Comparison of ENCODE assay signal across 21 mouse cellular contexts in the genomic region with DNA sequence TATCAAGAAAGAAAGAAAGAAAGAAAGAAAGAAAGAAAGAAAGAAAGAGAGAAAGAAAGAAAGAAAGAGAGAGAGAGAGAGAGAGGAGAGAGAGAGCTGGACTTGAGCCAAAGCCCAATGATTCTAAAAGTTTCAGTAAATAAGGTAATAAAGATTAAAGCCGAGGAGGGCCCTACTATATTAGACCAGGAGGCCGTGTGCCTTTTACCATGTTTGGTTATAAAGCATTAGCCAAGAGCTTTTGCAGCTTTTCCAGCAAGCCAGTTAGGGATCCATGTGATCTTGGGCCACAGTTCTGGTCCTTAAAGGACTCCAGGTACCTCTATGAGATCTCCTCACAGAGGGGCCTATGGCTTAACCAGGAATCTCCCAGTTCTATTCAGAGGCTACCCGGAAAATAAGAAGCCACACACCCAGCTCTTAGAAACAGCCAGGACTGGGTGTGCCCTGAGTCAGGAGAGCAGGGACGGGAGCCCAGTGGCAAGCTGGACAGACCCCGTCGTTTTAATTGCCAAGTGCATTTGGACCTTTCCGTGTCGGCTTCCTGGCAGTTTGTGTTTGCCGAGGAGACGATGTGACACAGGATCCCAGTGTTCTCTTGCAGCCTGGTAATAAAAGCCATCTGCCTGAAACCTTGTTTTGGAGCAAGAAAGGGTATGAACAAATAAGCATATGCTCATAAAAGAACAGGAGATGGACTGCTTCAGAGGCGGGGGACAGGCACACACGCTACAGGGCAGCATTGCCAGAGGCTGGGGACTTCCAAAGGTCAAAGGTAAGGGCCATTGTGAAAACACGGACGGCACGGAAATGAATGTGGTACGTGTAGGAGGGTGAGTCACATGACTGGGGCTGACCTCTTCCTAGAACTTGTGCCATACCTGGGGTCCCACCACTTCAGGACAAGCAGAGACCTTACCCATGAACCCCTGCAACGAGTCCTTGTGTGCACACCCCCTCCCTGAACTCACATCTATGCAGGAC. TPM values are rescaled to one million over a fixed set of nuclear protein-coding genes. Genes with fewer than 3 reads are reported as not detected.
DNase-seq lines count a peak whose midpoint lies in the region; ATAC-seq and TF ChIP-seq lines count a peak whose summit lies in the region.
"Had no signal": no experiment of that assay in that cellular context is flagged by ENCODE, and none has a peak within 500 bp of the region (broad histone marks: within the 10 kb centered on the region; RNA-seq: fewer than 3 reads in every experiment).

No protein-coding gene starts in this region.

- peak overlapping the region; percentile 14; the same call in 1 of the 2 replicates for H3K9ac ChIP-seq in liver, adult 2 months (ENCODE audit: low read depth, low read length)
- no peak overlapping the region for H3K9ac ChIP-seq in liver, embryonic 11.5 days (ENCODE audit: low read depth, low read length)
- no peak overlapping the region for H3K9ac ChIP-seq in embryonic facial prominence, embryonic 14.5 days (ENCODE audit: low read depth, low read length)
- no peak overlapping the region for H3K9ac ChIP-seq in forebrain, embryonic 15.5 days (replicated peaks)
- H3K9ac ChIP-seq: forebrain, embryonic 12.5 days; lung, embryonic 15.5 days; midbrain, embryonic 13.5 days; stomach, embryonic 15.5 days had no signal

- no peaks in the 10 kb centered on the region; the same call in 1 of the 2 replicates for H3K27me3 ChIP-seq in cerebellum, adult 2 months (ENCODE audit: control insufficient read depth, insufficient read depth, low read length)
- no peaks in the 10 kb centered on the region for H3K27me3 ChIP-seq in liver, adult 2 months (ENCODE audit: control insufficient read depth, insufficient read depth, low read length)
- H3K27me3 ChIP-seq in liver, embryonic 11.5 days (replicated peaks; ENCODE audit: control insufficient read depth, insufficient read depth, low read length), result peaks cover 28% of the 10 kb centered on the region
- peaks cover 26% of the 10 kb centered on the region for H3K27me3 ChIP-seq in embryonic facial prominence, embryonic 14.5 days (replicated peaks; ENCODE audit: control insufficient read depth, insufficient read depth, low read length)
- H3K27me3 ChIP-seq in forebrain, embryonic 15.5 days, result peaks cover 22% of the 10 kb centered on the region; the same call in 1 of the 2 replicates

- DNase-seq in cerebellum, postnatal 10 days, result peak; percentile 21 to 38
- DNase-seq in cerebellum, adult 2 months, result no peak
- peak; percentile 73 for DNase-seq in liver, adult 2 months (ENCODE audit: extremely low read depth, low read depth, low spot score)
- DNase-seq in liver, embryonic 11.5 days (ENCODE audit: low spot score), result no peak
- DNase-seq in embryonic facial prominence, embryonic 14.5 days (ENCODE audit: low spot score), result no peak
- DNase-seq in skeletal muscle tissue, adult 2 months (ENCODE audit: low read depth, low spot score), result peak; percentile 72
- no peak for DNase-seq in spleen, postnatal 14 days (ENCODE audit: low spot score in 2 of 2)
- DNase-seq: cerebellum, postnatal 25 days; kidney, adult 11 months; kidney, postnatal 10 days; thymus, postnatal 14 days had no signal

- TF ChIP-seq POLR2A in cerebellum, adult 2 months (IDR thresholded peaks at IDR 0.05; ENCODE audit: borderline replicate concordance, insufficient read depth, low read length), result no peak
- no peak for TF ChIP-seq POLR2A in liver, adult 2 months (IDR thresholded peaks at IDR 0.05; ENCODE audit: extremely low read depth, insufficient read depth, low read length)

- 44% methylated on average over 17 of the region's 17 CpGs for WGBS in cerebellum, adult 2 months
- WGBS in liver, adult 2 months, result 18% methylated on average over 17 of the region's 17 CpGs
- WGBS in liver, embryonic 11.5 days, result 69% methylated on average over 17 of the region's 17 CpGs
- WGBS in embryonic facial prominence, embryonic 14.5 days, result 32% methylated on average over 17 of the region's 17 CpGs
- 71% methylated on average over 17 of the region's 17 CpGs for WGBS in forebrain, embryonic 15.5 days

- H3K9me3 ChIP-seq in liver, embryonic 11.5 days (ENCODE audit: control insufficient read depth, low read length), result no peaks in the 10 kb centered on the region
- H3K9me3 ChIP-seq in embryonic facial prominence, embryonic 14.5 days (ENCODE audit: control insufficient read depth, low read length), result no peaks in the 10 kb centered on the region
- H3K9me3 ChIP-seq in forebrain, embryonic 15.5 days, result no peaks in the 10 kb centered on the region
- H3K9me3 ChIP-seq: forebrain, embryonic 12.5 days; G1E; hindbrain, embryonic 10.5 days; lung, embryonic 15.5 days; midbrain, embryonic 13.5 days; stomach, embryonic 15.5 days had no signal

- no peaks in the 10 kb centered on the region for H3K4me1 ChIP-seq in cerebellum, adult 2 months (ENCODE audit: control insufficient read depth, insufficient read depth, low read length)
- peaks cover 10% of the 10 kb centered on the region for H3K4me1 ChIP-seq in liver, adult 2 months (ENCODE audit: control insufficient read depth, insufficient read depth, low read length)
- no peaks in the 10 kb centered on the region for H3K4me1 ChIP-seq in liver, embryonic 11.5 days (replicated peaks; ENCODE audit: control insufficient read depth, insufficient read depth, low read length)
- H3K4me1 ChIP-seq in embryonic facial prominence, embryonic 14.5 days (ENCODE audit: control insufficient read depth, insufficient read depth, low read length), result peaks cover 8% of the 10 kb centered on the region
- no peaks in the 10 kb centered on the region for H3K4me1 ChIP-seq in forebrain, embryonic 15.5 days
- H3K4me1 ChIP-seq: lung, embryonic 15.5 days; midbrain, embryonic 13.5 days; stomach, embryonic 15.5 days had no signal

- no peaks in the 10 kb centered on the region; the same call in 1 of the 2 replicates for H3K79me2 ChIP-seq in liver, adult 2 months (ENCODE audit: control insufficient read depth, insufficient read depth, low read length)

- no peaks in the 10 kb centered on the region for H3K36me3 ChIP-seq in liver, adult 2 months (ENCODE audit: control insufficient read depth, insufficient read depth, low read length)
- H3K36me3 ChIP-seq in liver, embryonic 11.5 days (ENCODE audit: control insufficient read depth, insufficient read depth, low read length), result no peaks in the 10 kb centered on the region
- H3K36me3 ChIP-seq in embryonic facial prominence, embryonic 14.5 days (ENCODE audit: control insufficient read depth, insufficient read depth, low read length), result no peaks in the 10 kb centered on the region
- no peaks in the 10 kb centered on the region for H3K36me3 ChIP-seq in forebrain, embryonic 15.5 days
- H3K36me3 ChIP-seq: forebrain, embryonic 12.5 days; G1E; hindbrain, embryonic 10.5 days; lung, embryonic 15.5 days; midbrain, embryonic 13.5 days; stomach, embryonic 15.5 days had no signal

- no peak for ATAC-seq in liver, embryonic 11.5 days (replicated peaks; ENCODE audit: low FRiP score)
- ATAC-seq in embryonic facial prominence, embryonic 14.5 days (ENCODE audit: low read depth), result no peak
- ATAC-seq in forebrain, embryonic 15.5 days (replicated peaks), result no peak
- ATAC-seq: CD4-positive, CD25-positive, alpha-beta regulatory T cell, adult 4 months; midbrain, embryonic 13.5 days had no signal

- H3K27ac ChIP-seq in cerebellum, adult 2 months (ENCODE audit: insufficient read depth, low read length), result no peak overlapping the region
- H3K27ac ChIP-seq in liver, adult 2 months (replicated peaks; ENCODE audit: insufficient read depth, low read depth, low read length), result peak overlapping the region; percentile 33
- H3K27ac ChIP-seq in liver, embryonic 11.5 days (ENCODE audit: low read depth, low read length), result no peak overlapping the region
- no peak overlapping the region for H3K27ac ChIP-seq in embryonic facial prominence, embryonic 14.5 days (replicated peaks; ENCODE audit: low read depth, low read length)
- no peak overlapping the region for H3K27ac ChIP-seq in forebrain, embryonic 15.5 days (replicated peaks)
- H3K27ac ChIP-seq: forebrain, embryonic 12.5 days; heart, adult 2 months; hindbrain, embryonic 10.5 days; lung, embryonic 15.5 days; macrophage; midbrain, embryonic 13.5 days; stomach, embryonic 15.5 days had no signal

- no peak overlapping the region for H3K4me2 ChIP-seq in liver, embryonic 11.5 days
- 0 out of 2 replicates have a peak overlapping the region, but pooled peaks have one; percentile 10 for H3K4me2 ChIP-seq in embryonic facial prominence, embryonic 14.5 days (ENCODE audit: low read depth, low read length)
- H3K4me2 ChIP-seq in forebrain, embryonic 15.5 days (replicated peaks), result no peak overlapping the region
- H3K4me2 ChIP-seq: forebrain, embryonic 12.5 days; lung, embryonic 15.5 days; midbrain, embryonic 13.5 days; stomach, embryonic 15.5 days had no signal

- no peak for TF ChIP-seq CTCF in cerebellum, adult 2 months (IDR thresholded peaks at IDR 0.05; ENCODE audit: borderline replicate concordance, insufficient read depth, low read depth, low read length)
- no peak for TF ChIP-seq CTCF in liver, adult 2 months (IDR thresholded peaks at IDR 0.05; ENCODE audit: low read depth, low read length)

- no peak overlapping the region for H3K4me3 ChIP-seq in cerebellum, adult 2 months (replicated peaks; ENCODE audit: insufficient read depth, low read depth, low read length)
- H3K4me3 ChIP-seq in liver, adult 2 months (ENCODE audit: insufficient read depth, low read depth, low read length), result no peak overlapping the region
- H3K4me3 ChIP-seq in liver, embryonic 11.5 days (ENCODE audit: low read depth, low read length), result no peak overlapping the region
- no peak overlapping the region for H3K4me3 ChIP-seq in embryonic facial prominence, embryonic 14.5 days (ENCODE audit: low read depth, low read length)
- no peak overlapping the region for H3K4me3 ChIP-seq in forebrain, embryonic 15.5 days
- H3K4me3 ChIP-seq: forebrain, embryonic 12.5 days; heart, adult 2 months; hindbrain, embryonic 10.5 days; lung, embryonic 15.5 days; midbrain, embryonic 13.5 days; stomach, embryonic 15.5 days had no signal

RNA-seq across cellular contexts. Expression of a gene that starts 48.8 kb away (rescaled TPM):
- polyA plus RNA-seq in cerebellum, adult 2 months (2012; rRNA removed), result 0.51 and 0.89 TPM in 2 replicates
- total RNA-seq in liver, adult 2 months (2014; rRNA removed), result 1.6 and 3.0 TPM in 2 replicates
- polyA plus RNA-seq in liver, adult 2 months (2012; rRNA removed), result 0.81 and 1.1 TPM in 2 replicates
- 86.3 and 96.0 TPM in 2 replicates for polyA plus RNA-seq in liver, embryonic 11.5 days (2014; fragmentation: Nextera tagmentation; extraction: Ambion mirVana)
- 51.8 and 64.1 TPM in 2 replicates for polyA plus RNA-seq in embryonic facial prominence, embryonic 14.5 days (2014; fragmentation: Nextera tagmentation; extraction: Ambion mirVana)
- polyA plus RNA-seq in forebrain, embryonic 15.5 days (2015; fragmentation: Nextera tagmentation; extraction: Ambion mirVana), result 42.0 and 44.4 TPM in 2 replicates

Comparison
In these comparisons a context has a peak if more than half of its experiments do, and no peak if none do; other contexts are left out.
1. DNase-seq: peak in cerebellum, postnatal 10 days (2 of 2), liver, adult 2 months (single experiment) and skeletal muscle tissue, adult 2 months (single experiment); none in cerebellum, adult 2 months (0 of 2), liver, embryonic 11.5 days (single experiment), embryonic facial prominence, embryonic 14.5 days (single experiment) and spleen, postnatal 14 days (0 of 2).
2. RNA of a gene that starts 48.8 kb away (polyA plus RNA-seq): 86.3 to 96.0 TPM in liver, embryonic 11.5 days, 51.8 to 64.1 TPM in embryonic facial prominence, embryonic 14.5 days and 42.0 to 44.4 TPM in forebrain, embryonic 15.5 days; 0.81 to 1.1 TPM in liver, adult 2 months and 0.51 to 0.89 TPM in cerebellum, adult 2 months; every median in the first group is over 10 times any median in the second.